Mouse (Mus musculus) midbrain, postnatal 0 days (tissue): Measurements from ENCODE around the gene Galnt18. TPM values are rescaled to one million over a fixed set of nuclear protein-coding genes. Genes with fewer than 3 reads are reported as not detected.
A peak's percentile ranks its signal among the peaks of the same experiment; 100 is the strongest.

Experiments
- ATAC-seq: fragments of 200-750 bp; cut with Nextera tagmentation; 2 replicates; pipeline ENCODE4 v1.8.0; 2017; ENCODE audit warnings: moderate number of reproducible peaks, mild to moderate bottlenecking, moderate TSS enrichment, moderate library complexity; ENCODE audit not compliant: low FRiP score
- DNase-seq: peaks from one replicate; pipeline ENCODE4 v3.0.0-alpha.2; 2015; ENCODE audit warnings: low spot score
- H3K27ac ChIP-seq: fragments of 300-500 bp; sonication (generic); 2 replicates; pipeline ENCODE4 v1.5.1; 2014; ENCODE audit warnings: low read depth, mild to moderate bottlenecking, low read length, mixed read lengths
- H3K27me3 ChIP-seq: fragments of 300-500 bp; sonication (generic); 2 replicates; pipeline ENCODE4 v1.6.1; 2014; ENCODE audit warnings: low read length, control low read depth, mixed read lengths; ENCODE audit not compliant: insufficient read depth
- H3K36me3 ChIP-seq: fragments of 300-500 bp; sonication (generic); 2 replicates; pipeline ENCODE4 v1.6.1; 2014; ENCODE audit warnings: low read length, control low read depth, mixed read lengths; ENCODE audit not compliant: insufficient read depth
- H3K4me1 ChIP-seq: fragments of 300-500 bp; sonication (generic); 2 replicates; pipeline ENCODE4 v1.6.1; 2014; ENCODE audit warnings: mild to moderate bottlenecking, control low read depth, antibody characterized with exemption, low read length, mixed read lengths; ENCODE audit not compliant: insufficient read depth
- H3K4me2 ChIP-seq: fragments of 300-500 bp; sonication (generic); 2 replicates; pipeline ENCODE4 v1.6.1; 2014; ENCODE audit warnings: low read depth, mild to moderate bottlenecking, low read length, mixed read lengths; ENCODE audit not compliant: poor library complexity, severe bottlenecking
- H3K4me3 ChIP-seq: fragments of 300-500 bp; sonication (generic); 2 replicates; pipeline ENCODE4 v1.5.1; 2014; ENCODE audit warnings: low read depth, mild to moderate bottlenecking, low read length, moderate library complexity
- H3K9ac ChIP-seq: fragments of 300-500 bp; sonication (generic); replicated peaks from 2 replicates; pipeline ENCODE4 v1.6.1; 2014; ENCODE audit warnings: mild to moderate bottlenecking, low read length, moderate library complexity, mixed read lengths; ENCODE audit not compliant: poor library complexity, severe bottlenecking
- H3K9me3 ChIP-seq: fragments of 300-500 bp; sonication (generic); 2 replicates; pipeline ENCODE4 v1.6.1; 2016; ENCODE audit warnings: low read length, control low read depth
- CTCF ChIP-seq: IDR thresholded peaks from 2 replicates; pipeline ENCODE4 v1.5.1; 2016; ENCODE audit warnings: antibody characterized with exemption, mild to moderate bottlenecking
- WGBS: fragments of 180-500 bp; shearing (Covaris S2); extraction: QIAGEN DNeasy Blood & Tissue Kit; methylation state at CpG from one replicate; pipeline ENCODE4 v1.1.7; 2014; 5-methylcytosine and 5-hydroxymethylcytosine counted together
- polyA plus RNA-seq: library from polyadenylated mRNA; unstranded; fragments of >200 nt; fragmentation: Nextera tagmentation; extraction: Ambion mirVana; gene quantifications from 2 replicates; pipeline ENCODE4 v1.2.1, GENCODE M21; 2015
- total RNA-seq: library from RNA; depleted of rRNA; stranded (reverse); fragments of >200 nt; gene quantifications from 2 replicates; pipeline ENCODE4 v1.2.3, GENCODE M21; 2014

Galnt18 gene
- total and polyA plus RNA-seq, 2 experiments from 2014 or later, result 18.9 to 25.0 TPM

DNA sequence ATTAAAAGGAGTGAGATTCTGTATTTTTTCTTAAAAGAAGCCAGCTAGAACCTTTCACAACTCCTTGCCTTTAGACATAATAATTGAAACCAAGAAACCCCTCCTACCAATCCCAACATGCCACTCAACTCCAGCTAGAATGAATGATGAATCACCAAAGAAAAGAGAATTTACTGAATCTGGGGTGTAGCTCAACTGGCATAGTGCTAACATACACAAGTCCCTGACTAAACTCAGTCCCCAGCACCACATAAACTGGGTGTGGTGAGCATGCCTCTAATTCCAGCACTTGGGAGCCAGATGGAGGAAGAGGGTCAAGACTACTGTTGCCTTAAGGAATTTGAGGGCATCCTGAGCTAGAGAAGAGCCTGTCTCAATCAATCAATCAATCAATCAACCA, 83.6 kb downstream of the Galnt18 start:
- H3K9ac ChIP-seq, result no peak overlapping the region
- no peak for TF ChIP-seq CTCF
- H3K4me1 ChIP-seq, result peaks cover 4% of the 10 kb centered on the region; the same call in 1 of the 2 replicates
- ATAC-seq (no peak), DNase-seq (no peak)
- no peak overlapping the region for H3K4me3 ChIP-seq
- H3K9me3 ChIP-seq, result no peaks in the 10 kb centered on the region
- H3K27me3 ChIP-seq, result no peaks in the 10 kb centered on the region
- H3K27ac ChIP-seq, result no peak overlapping the region
- no peak overlapping the region for H3K4me2 ChIP-seq
- H3K36me3 ChIP-seq, result no peaks in the 10 kb centered on the region

DNA sequence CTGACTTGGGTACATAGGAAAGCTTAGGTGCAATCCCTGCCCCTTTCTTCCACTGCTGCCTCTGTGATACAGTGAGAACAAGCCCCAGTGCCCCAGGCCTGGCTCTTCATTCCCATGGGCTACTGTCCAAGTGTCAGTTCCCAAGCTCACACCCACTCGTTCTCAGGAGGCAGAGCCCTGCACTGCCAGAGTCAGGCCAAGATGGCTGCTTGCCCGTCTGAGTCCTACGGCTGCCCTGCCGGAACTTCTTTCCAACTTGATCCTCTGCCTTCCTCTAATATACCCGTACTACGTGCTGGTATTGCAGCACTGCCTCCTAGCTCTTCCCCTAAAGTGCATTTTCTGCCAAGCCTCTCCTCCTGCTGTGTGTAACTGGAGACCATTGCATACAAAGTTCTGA, 85.5 kb downstream of the Galnt18 start:
- no peak for ATAC-seq
- no peaks in the 10 kb centered on the region for H3K36me3 ChIP-seq
- no peak overlapping the region for H3K9ac ChIP-seq
- H3K27ac ChIP-seq, result no peak overlapping the region
- H3K9me3 ChIP-seq, result no peaks in the 10 kb centered on the region
- H3K4me3 ChIP-seq, result no peak overlapping the region
- no peak overlapping the region for H3K4me2 ChIP-seq
- WGBS, result 73% methylated on average over 6 of the region's 6 CpGs
- no peak for TF ChIP-seq CTCF
- H3K27me3 ChIP-seq, result no peaks in the 10 kb centered on the region
- no peaks in the 10 kb centered on the region for H3K4me1 ChIP-seq
- peak; percentile 76 for DNase-seq

DNA sequence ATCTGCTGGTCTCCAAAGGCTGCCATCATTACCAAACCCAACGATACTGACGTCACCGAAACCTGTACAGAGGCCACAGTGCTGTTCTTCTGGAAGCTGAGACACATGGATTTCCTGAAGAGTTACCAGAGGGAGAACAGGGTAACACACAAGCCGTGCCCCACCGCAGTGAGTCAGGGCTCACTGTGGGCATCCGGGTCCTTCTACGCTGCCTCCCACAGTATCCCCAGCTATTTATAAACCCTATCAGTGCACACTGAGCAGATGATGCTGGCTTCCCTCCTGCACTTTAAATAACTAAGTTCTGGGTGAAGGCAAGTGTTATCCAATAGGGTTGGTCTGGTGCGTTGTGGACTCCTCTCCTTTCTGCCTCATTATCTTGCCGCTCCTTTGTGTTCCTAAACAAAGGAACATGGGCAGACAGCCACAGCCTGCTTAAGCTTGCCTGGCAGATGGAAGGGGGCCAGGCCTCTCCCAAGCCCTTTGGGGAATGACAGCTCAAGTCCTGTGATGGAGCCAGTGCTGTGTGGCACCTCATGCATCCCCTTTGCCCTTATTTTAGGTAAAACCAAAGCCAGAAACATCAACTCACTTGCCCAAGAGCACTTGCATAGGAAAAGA, 87.0 kb downstream of the Galnt18 start:
- no peak overlapping the region for H3K4me3 ChIP-seq
- no peak for ATAC-seq
- no peak overlapping the region for H3K27ac ChIP-seq

DNA sequence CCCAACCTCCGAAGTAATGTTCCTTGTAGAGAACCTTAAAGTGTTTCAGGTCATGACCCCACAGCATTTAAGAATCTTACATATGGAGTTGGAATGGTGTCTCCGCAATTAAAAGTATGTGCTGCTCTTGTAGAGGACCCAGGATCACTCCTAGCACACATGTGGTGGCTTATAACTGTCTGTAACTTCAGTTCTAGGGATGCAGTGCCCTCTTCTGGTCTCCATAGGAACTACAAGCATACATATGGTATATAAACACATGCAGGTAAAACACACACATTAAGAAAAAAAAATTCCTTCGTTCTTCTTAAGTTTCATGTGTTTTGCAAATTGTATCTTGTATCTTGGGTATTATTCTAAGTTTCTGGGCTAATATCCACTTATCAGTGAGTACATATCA, 99.7 kb downstream of the Galnt18 start:
- Histone ChIP-seq H3K27ac (no peak overlapping the region), H3K4me1 (no peaks in the 10 kb centered on the region), H3K4me3 (no peak overlapping the region), H3K27me3 (no peaks in the 10 kb centered on the region), H3K36me3 (no peaks in the 10 kb centered on the region), H3K9ac (no peak overlapping the region), H3K9me3 (no peaks in the 10 kb centered on the region), H3K4me2 (no peak overlapping the region)
- DNase-seq (no peak), ATAC-seq (no peak)
- over 99% methylated on average over 3 of the region's 3 CpGs for WGBS
- peak; percentile 39; the same call in 1 of the 2 replicates for TF ChIP-seq CTCF

More for the DNA sequence above, 87.0 kb downstream of the Galnt18 start:
- Histone ChIP-seq H3K4me1 (no peaks in the 10 kb centered on the region), H3K36me3 (no peaks in the 10 kb centered on the region), H3K4me2 (no peak overlapping the region), H3K27me3 (no peaks in the 10 kb centered on the region), H3K9me3 (no peaks in the 10 kb centered on the region), H3K9ac (no peak overlapping the region)
- peak; percentile 75 for DNase-seq
- WGBS, result 65% methylated on average over 9 of the region's 9 CpGs
- no peak for TF ChIP-seq CTCF

DNA sequence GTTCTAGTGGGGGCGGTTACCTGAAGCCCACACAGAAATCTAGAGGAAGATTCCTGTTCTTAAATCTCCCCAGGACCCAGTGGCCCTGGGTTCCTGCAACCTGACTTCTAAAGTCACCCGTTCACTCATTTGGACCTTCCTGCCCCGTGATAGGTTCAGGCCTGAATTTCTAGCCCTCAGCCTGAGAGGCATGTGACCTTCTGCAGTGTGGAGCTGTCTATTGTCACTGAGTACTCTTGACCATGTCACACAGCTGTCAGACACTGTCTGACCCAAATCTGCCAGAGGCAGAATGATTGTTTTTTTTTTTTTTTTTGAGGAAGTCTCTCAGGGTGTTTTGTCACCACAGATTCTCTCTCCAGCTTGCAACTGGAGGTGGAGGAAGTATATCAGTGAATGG, 103.3 kb downstream of the Galnt18 start:
- 84% methylated on average over 3 of the region's 3 CpGs for whole genome bisulfite sequencing
- Histone ChIP-seq H3K36me3 (no peaks in the 10 kb centered on the region), H3K4me1 (no peaks in the 10 kb centered on the region), H3K27ac (no peak overlapping the region), H3K4me2 (no peak overlapping the region), H3K9ac (no peak overlapping the region), H3K4me3 (no peak overlapping the region), H3K27me3 (no peaks in the 10 kb centered on the region), H3K9me3 (no peaks in the 10 kb centered on the region)
- ATAC-seq, result no peak
- no peak for TF ChIP-seq CTCF
- DNase-seq, result no peak

DNA sequence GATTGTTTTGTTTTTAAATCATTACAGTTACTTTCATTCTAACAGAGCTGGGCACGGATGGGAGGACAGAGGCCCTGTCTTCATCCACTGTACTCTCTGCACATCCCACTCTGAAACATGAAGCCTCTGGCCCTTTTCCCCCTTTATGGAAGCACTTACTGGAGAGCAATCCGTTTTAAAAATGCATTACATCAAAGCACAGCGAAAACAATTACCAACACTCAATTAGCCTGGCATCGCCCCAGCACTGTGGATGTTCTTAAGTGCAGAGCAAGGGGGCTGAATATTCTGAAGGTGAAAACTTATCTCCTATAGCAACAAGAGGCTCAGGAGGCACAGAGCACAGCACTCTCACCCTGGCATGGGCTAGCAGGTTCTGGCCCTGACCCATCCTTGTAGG, 107.3 kb downstream of the Galnt18 start:
- H3K4me1 ChIP-seq, result no peaks in the 10 kb centered on the region
- no peak for TF ChIP-seq CTCF
- no peaks in the 10 kb centered on the region for H3K9me3 ChIP-seq
- no peak overlapping the region for H3K27ac ChIP-seq
- no peaks in the 10 kb centered on the region for H3K27me3 ChIP-seq
- H3K9ac ChIP-seq, result no peak overlapping the region
- H3K4me3 ChIP-seq, result no peak overlapping the region
- 44% methylated on average over 4 of the region's 4 CpGs for WGBS
- peak; percentile 61 for DNase-seq
- no peak overlapping the region for H3K4me2 ChIP-seq
- H3K36me3 ChIP-seq, result no peaks in the 10 kb centered on the region
- no peak for ATAC-seq
